Mouse (Mus musculus): Measurements from ENCODE around the gene Mylpf. TPM values are rescaled to one million over a fixed set of nuclear protein-coding genes. Genes with fewer than 3 reads are reported as not detected.

The Mylpf gene
- polyA plus RNA-seq, 1 experiment from 2014 or later = 37.5 TPM

GRCm38 (mm10) chr7:127210266-127210665 lies 1.6 kb downstream of the Mylpf start:
- Histone ChIP-seq H3K27me3 (ENCODE audit: control insufficient read depth, insufficient read depth, low read length) (no peaks in the 10 kb centered on the region), H3K4me3 (ENCODE audit: low read depth, low read length) (no peak overlapping the region), H3K27ac (ENCODE audit: low read depth, low read length) (no peak overlapping the region), H3K36me3 (ENCODE audit: control insufficient read depth, insufficient read depth, low read length) (no peaks in the 10 kb centered on the region), H3K4me2 (no peak overlapping the region), H3K9ac (ENCODE audit: low read depth, low read length) (no peak overlapping the region), H3K9me3 (replicated peaks; ENCODE audit: control insufficient read depth, low read length) (no peaks in the 10 kb centered on the region), H3K4me1 (ENCODE audit: control insufficient read depth, insufficient read depth, low read length) (peaks cover 27% of the 10 kb centered on the region)
- ATAC-seq (replicated peaks; ENCODE audit: insufficient number of reproducible peaks, low FRiP score, low TSS enrichment) = no peak
- WGBS (ENCODE audit: insufficient replicate concordance) = 84% methylated on average over 4 of the region's 4 CpGs

GRCm38 (mm10) chr7:127211014-127211745 lies 2.5 kb downstream of the Mylpf start:
- H3K27ac ChIP-seq (ENCODE audit: low read depth, low read length) = no peak overlapping the region
- H3K9me3 ChIP-seq (replicated peaks; ENCODE audit: control insufficient read depth, low read length) = no peaks in the 10 kb centered on the region
- H3K27me3 ChIP-seq (ENCODE audit: control insufficient read depth, insufficient read depth, low read length) = no peaks in the 10 kb centered on the region
- peaks cover 27% of the 10 kb centered on the region for H3K4me1 ChIP-seq (ENCODE audit: control insufficient read depth, insufficient read depth, low read length)
- 53% methylated on average over 5 of the region's 5 CpGs for WGBS (ENCODE audit: insufficient replicate concordance)
- H3K4me3 ChIP-seq (ENCODE audit: low read depth, low read length) = no peak overlapping the region
- H3K9ac ChIP-seq (ENCODE audit: low read depth, low read length) = no peak overlapping the region
- H3K4me2 ChIP-seq = no peak overlapping the region
- H3K36me3 ChIP-seq (ENCODE audit: control insufficient read depth, insufficient read depth, low read length) = no peaks in the 10 kb centered on the region
- no peak for ATAC-seq (replicated peaks; ENCODE audit: insufficient number of reproducible peaks, low FRiP score, low TSS enrichment)

- 83% methylated on average over 12 of the region's 12 CpGs for WGBS (ENCODE audit: insufficient replicate concordance)
- ATAC-seq (replicated peaks; ENCODE audit: insufficient number of reproducible peaks, low FRiP score, low TSS enrichment) = no peak
Measured at GRCm38 (mm10) chr7:127212432-127213250, 4.0 kb downstream of the Mylpf start.

GRCm38 (mm10) chr7:127213485-127213884 lies 4.8 kb downstream of the Mylpf start:
- no peak overlapping the region for H3K4me2 ChIP-seq
- WGBS (ENCODE audit: insufficient replicate concordance) = 45% methylated on average over 7 of the region's 7 CpGs
- H3K9ac ChIP-seq (ENCODE audit: low read depth, low read length) = no peak overlapping the region
- H3K27me3 ChIP-seq (ENCODE audit: control insufficient read depth, insufficient read depth, low read length) = no peaks in the 10 kb centered on the region
- H3K36me3 ChIP-seq (ENCODE audit: control insufficient read depth, insufficient read depth, low read length) = no peaks in the 10 kb centered on the region
- no peak for ATAC-seq (replicated peaks; ENCODE audit: insufficient number of reproducible peaks, low FRiP score, low TSS enrichment)
- H3K4me1 ChIP-seq (ENCODE audit: control insufficient read depth, insufficient read depth, low read length) = peaks cover 30% of the 10 kb centered on the region
- H3K27ac ChIP-seq (ENCODE audit: low read depth, low read length) = no peak overlapping the region
- H3K9me3 ChIP-seq (replicated peaks; ENCODE audit: control insufficient read depth, low read length) = no peaks in the 10 kb centered on the region
- H3K4me3 ChIP-seq (ENCODE audit: low read depth, low read length) = no peak overlapping the region

More at GRCm38 (mm10) chr7:127212432-127213250, 4.0 kb downstream of the Mylpf start:
- H3K9ac ChIP-seq (ENCODE audit: low read depth, low read length) = no peak overlapping the region
- no peak overlapping the region for H3K4me2 ChIP-seq
- no peaks in the 10 kb centered on the region for H3K27me3 ChIP-seq (ENCODE audit: control insufficient read depth, insufficient read depth, low read length)
- no peak overlapping the region for H3K4me3 ChIP-seq (ENCODE audit: low read depth, low read length)
- no peaks in the 10 kb centered on the region for H3K36me3 ChIP-seq (ENCODE audit: control insufficient read depth, insufficient read depth, low read length)
- peaks cover 26% of the 10 kb centered on the region for H3K4me1 ChIP-seq (ENCODE audit: control insufficient read depth, insufficient read depth, low read length)
- no peak overlapping the region for H3K27ac ChIP-seq (ENCODE audit: low read depth, low read length)
- no peaks in the 10 kb centered on the region for H3K9me3 ChIP-seq (replicated peaks; ENCODE audit: control insufficient read depth, low read length)

GRCm38 (mm10) chr7:127213930-127214329 lies 5.2 kb downstream of the Mylpf start:
- Histone ChIP-seq H3K4me1 (ENCODE audit: control insufficient read depth, insufficient read depth, low read length) (peaks cover 30% of the 10 kb centered on the region), H3K4me2 (peak overlapping the region; percentile 69), H3K27me3 (ENCODE audit: control insufficient read depth, insufficient read depth, low read length) (no peaks in the 10 kb centered on the region), H3K9me3 (replicated peaks; ENCODE audit: control insufficient read depth, low read length) (no peaks in the 10 kb centered on the region), H3K27ac (ENCODE audit: low read depth, low read length) (no peak overlapping the region), H3K36me3 (ENCODE audit: control insufficient read depth, insufficient read depth, low read length) (no peaks in the 10 kb centered on the region), H3K4me3 (ENCODE audit: low read depth, low read length) (no peak overlapping the region), H3K9ac (ENCODE audit: low read depth, low read length) (no peak overlapping the region)
- 51% methylated on average over 12 of the region's 12 CpGs for WGBS (ENCODE audit: insufficient replicate concordance)
- no peak for ATAC-seq (replicated peaks; ENCODE audit: insufficient number of reproducible peaks, low FRiP score, low TSS enrichment)

- Histone ChIP-seq H3K4me2 (peak overlapping the region; percentile 69), H3K4me3 (ENCODE audit: low read depth, low read length) (peak overlapping the region; percentile 35), H3K9ac (ENCODE audit: low read depth, low read length) (peak overlapping the region; percentile 70), H3K4me1 (ENCODE audit: control insufficient read depth, insufficient read depth, low read length) (peaks cover 27% of the 10 kb centered on the region), H3K27me3 (ENCODE audit: control insufficient read depth, insufficient read depth, low read length) (no peaks in the 10 kb centered on the region), H3K36me3 (ENCODE audit: control insufficient read depth, insufficient read depth, low read length) (no peaks in the 10 kb centered on the region), H3K27ac (ENCODE audit: low read depth, low read length) (no peak overlapping the region), H3K9me3 (replicated peaks; ENCODE audit: control insufficient read depth, low read length) (no peaks in the 10 kb centered on the region)
- no peak for ATAC-seq (replicated peaks; ENCODE audit: insufficient number of reproducible peaks, low FRiP score, low TSS enrichment)
- WGBS (ENCODE audit: insufficient replicate concordance) = 24% methylated on average over 21 of the region's 21 CpGs
Measured at GRCm38 (mm10) chr7:127214521-127214920, 5.8 kb downstream of the Mylpf start.

GRCm38 (mm10) chr7:127214981-127215871 lies 6.5 kb downstream of the Mylpf start:
- H3K9me3 ChIP-seq (replicated peaks; ENCODE audit: control insufficient read depth, low read length) = no peaks in the 10 kb centered on the region
- peaks cover 22% of the 10 kb centered on the region for H3K4me1 ChIP-seq (ENCODE audit: control insufficient read depth, insufficient read depth, low read length)
- H3K4me3 ChIP-seq (ENCODE audit: low read depth, low read length) = peak overlapping the region; percentile 35
- peak overlapping the region; percentile 70 for H3K9ac ChIP-seq (ENCODE audit: low read depth, low read length)
- no peaks in the 10 kb centered on the region for H3K36me3 ChIP-seq (ENCODE audit: control insufficient read depth, insufficient read depth, low read length)
- no peak for ATAC-seq (replicated peaks; ENCODE audit: insufficient number of reproducible peaks, low FRiP score, low TSS enrichment)
- peak overlapping the region; percentile 69 for H3K4me2 ChIP-seq
- WGBS (ENCODE audit: insufficient replicate concordance) = 20% methylated on average over 33 of the region's 33 CpGs
- no peaks in the 10 kb centered on the region for H3K27me3 ChIP-seq (ENCODE audit: control insufficient read depth, insufficient read depth, low read length)
- H3K27ac ChIP-seq (ENCODE audit: low read depth, low read length) = no peak overlapping the region

GRCm38 (mm10) chr7:127216307-127216706 lies 7.6 kb downstream of the Mylpf start:
- H3K4me3 ChIP-seq (ENCODE audit: low read depth, low read length) = no peak overlapping the region
- peaks cover 19% of the 10 kb centered on the region for H3K4me1 ChIP-seq (ENCODE audit: control insufficient read depth, insufficient read depth, low read length)
- no peak overlapping the region for H3K9ac ChIP-seq (ENCODE audit: low read depth, low read length)
- WGBS (ENCODE audit: insufficient replicate concordance) = 84% methylated on average over 5 of the region's 5 CpGs
- H3K4me2 ChIP-seq = no peak overlapping the region
- H3K36me3 ChIP-seq (ENCODE audit: control insufficient read depth, insufficient read depth, low read length) = no peaks in the 10 kb centered on the region
- no peak for ATAC-seq (replicated peaks; ENCODE audit: insufficient number of reproducible peaks, low FRiP score, low TSS enrichment)
- H3K9me3 ChIP-seq (replicated peaks; ENCODE audit: control insufficient read depth, low read length) = no peaks in the 10 kb centered on the region
- H3K27me3 ChIP-seq (ENCODE audit: control insufficient read depth, insufficient read depth, low read length) = no peaks in the 10 kb centered on the region
- no peak overlapping the region for H3K27ac ChIP-seq (ENCODE audit: low read depth, low read length)
